7 mouse cellular contexts compared by ENCODE assay signal in genomic region chr5:128552136-128552890, GRCm38 (mm10). TPM values are rescaled to one million over a fixed set of nuclear protein-coding genes. Genes with fewer than 3 reads are reported as not detected.
A peak's percentile ranks its signal among the peaks of the same experiment; 100 is the strongest.
DNase-seq lines count a peak whose midpoint lies in the region; ATAC-seq lines count a peak whose summit lies in the region.

No protein-coding gene starts in this region.

- H3K4me3 ChIP-seq in liver, embryonic 11.5 days (ENCODE audit: low read depth, low read length), result no peak overlapping the region
- peak overlapping the region; percentile 44 for H3K4me3 ChIP-seq in forebrain, embryonic 10.5 days
- peak overlapping the region; percentile 3; the same call in 1 of the 2 replicates for H3K4me3 ChIP-seq in intestine, embryonic 14.5 days (ENCODE audit: low read depth, low read length)

- no peak for ATAC-seq in liver, embryonic 11.5 days (replicated peaks; ENCODE audit: low FRiP score)
- ATAC-seq in intestine, embryonic 14.5 days (replicated peaks; ENCODE audit: low FRiP score, low TSS enrichment, low read depth), result no peak

- H3K4me2 ChIP-seq in liver, embryonic 11.5 days, result peak overlapping the region; percentile 18
- peak overlapping the region; percentile 18; the same call in 1 of the 2 replicates for H3K4me2 ChIP-seq in intestine, embryonic 14.5 days (ENCODE audit: low read length)

- H3K27ac ChIP-seq in liver, embryonic 11.5 days (ENCODE audit: low read depth, low read length), result no peak overlapping the region
- 0 out of 2 replicates have a peak overlapping the region, but pooled peaks have one; percentile 25 for H3K27ac ChIP-seq in forebrain, embryonic 10.5 days
- no peak overlapping the region for H3K27ac ChIP-seq in intestine, embryonic 14.5 days (ENCODE audit: low read depth)

- no peak for DNase-seq in liver, embryonic 11.5 days (ENCODE audit: low spot score)
- DNase-seq in liver, result no peak
- DNase-seq in forebrain, embryonic 10.5 days (ENCODE audit: extremely low spot score, low spot score), result peak; percentile 57
- DNase-seq in intestine, embryonic 14.5 days (ENCODE audit: low spot score), result no peak
- peak; percentile 44 to 50 for DNase-seq in right cerebral cortex, postnatal 10 days (ENCODE audit: low spot score in 2 of 2)
- no peak for DNase-seq in adrenal gland, postnatal 10 days
- no peak for DNase-seq in gastrocnemius, postnatal 36 days

- peaks cover 13% of the 10 kb centered on the region for H3K27me3 ChIP-seq in liver, embryonic 11.5 days (replicated peaks; ENCODE audit: control insufficient read depth, insufficient read depth, low read length)
- H3K27me3 ChIP-seq in forebrain, embryonic 10.5 days (ENCODE audit: poor library complexity, severe bottlenecking), result peaks cover 75% of the 10 kb centered on the region
- peaks cover 27% of the 10 kb centered on the region for H3K27me3 ChIP-seq in intestine, embryonic 14.5 days (replicated peaks; ENCODE audit: control insufficient read depth, insufficient read depth, low read length)

- no peaks in the 10 kb centered on the region for H3K36me3 ChIP-seq in liver, embryonic 11.5 days (ENCODE audit: control insufficient read depth, insufficient read depth, low read length)
- H3K36me3 ChIP-seq in forebrain, embryonic 10.5 days (replicated peaks), result no peaks in the 10 kb centered on the region
- H3K36me3 ChIP-seq in intestine, embryonic 14.5 days (ENCODE audit: control insufficient read depth, insufficient read depth, low read length), result no peaks in the 10 kb centered on the region

- H3K9ac ChIP-seq in liver, embryonic 11.5 days (ENCODE audit: low read depth, low read length), result no peak overlapping the region
- no peak overlapping the region for H3K9ac ChIP-seq in intestine, embryonic 14.5 days (ENCODE audit: low read length)

- H3K4me1 ChIP-seq in liver, embryonic 11.5 days (replicated peaks; ENCODE audit: control insufficient read depth, insufficient read depth, low read length), result no peaks in the 10 kb centered on the region; the same call in 1 of the 2 replicates
- H3K4me1 ChIP-seq in forebrain, embryonic 10.5 days, result peaks cover 28% of the 10 kb centered on the region
- H3K4me1 ChIP-seq in intestine, embryonic 14.5 days (replicated peaks; ENCODE audit: control insufficient read depth, insufficient read depth, low read length), result no peaks in the 10 kb centered on the region

- no peaks in the 10 kb centered on the region for H3K9me3 ChIP-seq in liver, embryonic 11.5 days (ENCODE audit: control insufficient read depth, low read length)
- no peaks in the 10 kb centered on the region; the same call in 1 of the 2 replicates for H3K9me3 ChIP-seq in forebrain, embryonic 10.5 days
- H3K9me3 ChIP-seq in intestine, embryonic 14.5 days (ENCODE audit: control insufficient read depth, low read length), result no peaks in the 10 kb centered on the region

- WGBS in liver, embryonic 11.5 days, result 25% methylated on average over 28 of the region's 28 CpGs
- 7% methylated on average over 28 of the region's 28 CpGs for WGBS in forebrain, embryonic 10.5 days
- WGBS in intestine, embryonic 14.5 days, result 12% methylated on average over 28 of the region's 28 CpGs

- intact Hi-C loops in gastrocnemius, postnatal 36 days (cut with DNase I), result no loop called here

RNA-seq across cellular contexts. Expression of gene Fzd10, which starts 48.3 kb away (rescaled TPM):
- polyA plus RNA-seq in liver, embryonic 11.5 days (2014; fragmentation: Nextera tagmentation; extraction: Ambion mirVana), result 0.44 TPM in 2 replicates
- polyA plus RNA-seq in forebrain, embryonic 10.5 days (2016; fragmentation: Nextera tagmentation; extraction: Ambion mirVana), result 3.0 and 3.5 TPM in 2 replicates
- 2.4 and 3.0 TPM in 2 replicates for polyA plus RNA-seq in intestine, embryonic 14.5 days (2014; fragmentation: Nextera tagmentation; extraction: Ambion mirVana)
- 1 to 10 TPM in 1 of 2 experiments, under 1 TPM in 1; 0.51 to 2.2 TPM for total RNA-seq in adrenal gland, postnatal 10 days (2021)
- total RNA-seq in gastrocnemius, postnatal 36 days (2021), result 1 to 10 TPM; 1.7 to 2.6 TPM

Comparison
In these comparisons a context has a peak if more than half of its experiments do, and no peak if none do; other contexts are left out.
1. DNase-seq: peak in forebrain, embryonic 10.5 days (single experiment) and right cerebral cortex, postnatal 10 days (2 of 2); none in liver, embryonic 11.5 days (single experiment), liver (single experiment), intestine, embryonic 14.5 days (single experiment), adrenal gland, postnatal 10 days (single experiment) and gastrocnemius, postnatal 36 days (0 of 2).